Mouse (Mus musculus): Measurements from ENCODE around the gene Cdsn.

Cdsn gene

DNA sequence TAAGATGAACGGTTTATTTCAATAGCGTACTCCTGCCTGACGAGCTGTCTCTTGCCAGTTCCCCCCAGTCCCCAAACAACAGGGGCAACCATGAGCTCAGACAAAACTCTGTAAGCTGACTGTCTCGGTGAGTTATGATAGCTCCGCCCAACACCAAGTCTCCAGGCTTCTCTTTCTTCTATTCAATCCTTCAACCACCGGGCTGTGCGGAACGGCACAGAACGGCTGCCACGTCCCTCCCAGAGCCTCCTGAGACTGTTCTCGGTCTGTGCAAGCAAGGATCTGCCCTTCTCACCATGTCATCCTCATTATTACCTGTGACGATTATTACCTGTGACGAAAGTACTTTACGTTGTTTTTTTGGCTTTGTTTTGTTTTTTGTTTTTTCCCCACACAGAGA, 18.9 kb downstream of the Cdsn start:
- 91% methylated on average over 14 of the region's 14 CpGs for WGBS

DNA sequence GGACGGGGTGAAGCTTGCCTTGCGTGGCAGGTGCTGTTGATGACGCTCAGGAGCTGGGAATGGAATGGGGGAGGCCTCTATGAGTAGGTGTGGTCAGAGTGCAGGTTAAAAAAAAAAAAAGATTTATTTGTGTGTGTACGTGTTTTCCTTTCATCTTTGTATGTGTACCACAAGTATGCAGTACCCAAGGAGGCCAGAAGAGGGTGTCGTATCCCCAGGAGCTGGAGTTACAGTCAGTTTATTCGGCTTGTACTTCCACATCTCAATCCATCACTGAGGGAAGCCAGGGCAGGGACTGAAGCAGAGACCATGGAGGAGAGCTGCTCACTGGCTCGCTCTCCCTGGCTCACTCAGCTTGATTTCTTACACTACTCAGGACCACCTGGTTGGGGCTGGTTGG, 19.5 kb downstream of the Cdsn start:
- WGBS, result 99% methylated on average over 7 of the region's 7 CpGs

DNA sequence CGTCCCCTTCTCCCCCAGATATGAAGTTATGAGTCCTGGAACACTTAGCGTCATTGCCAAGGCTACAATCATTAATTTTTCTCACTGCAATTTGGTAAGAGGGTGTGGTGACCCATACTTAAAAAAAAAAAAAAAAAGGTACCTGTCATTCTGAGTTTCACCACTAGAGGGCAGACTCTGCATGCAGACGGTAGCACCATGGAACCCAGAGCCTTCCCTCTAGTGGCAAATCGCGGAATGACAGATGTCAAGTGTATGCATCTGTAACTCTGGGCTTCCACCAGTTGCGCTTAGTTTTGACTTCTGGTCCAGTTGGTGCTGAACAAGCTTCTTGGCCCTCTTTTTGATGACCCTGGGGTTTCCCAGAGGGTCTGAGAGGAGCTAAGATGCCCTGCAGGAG, 26.3 kb downstream of the Cdsn start:
- 19% methylated on average over 6 of the region's 6 CpGs for WGBS

DNA sequence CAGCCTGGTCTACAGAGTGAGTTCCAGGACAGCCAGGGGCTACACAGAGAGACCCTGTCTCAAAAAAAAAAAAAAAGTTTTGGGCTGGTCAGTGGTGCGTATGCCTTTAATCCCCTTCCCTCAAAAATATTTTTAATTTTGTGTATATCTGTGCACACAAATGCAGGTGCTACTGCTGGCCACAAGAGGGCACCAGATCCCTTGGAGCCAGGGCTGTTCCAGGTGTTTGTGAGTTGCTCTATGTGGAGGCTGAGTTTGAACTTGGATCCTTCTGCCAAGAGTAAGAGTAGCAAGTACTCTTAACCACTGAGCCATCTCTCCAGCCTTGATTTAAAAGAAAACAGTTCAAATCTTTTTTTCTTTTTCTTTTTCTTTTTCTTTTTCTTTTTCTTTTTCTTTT, 31.0 kb downstream of the Cdsn start:
- WGBS, result 95% methylated on average over 1 of the region's 1 CpGs

DNA sequence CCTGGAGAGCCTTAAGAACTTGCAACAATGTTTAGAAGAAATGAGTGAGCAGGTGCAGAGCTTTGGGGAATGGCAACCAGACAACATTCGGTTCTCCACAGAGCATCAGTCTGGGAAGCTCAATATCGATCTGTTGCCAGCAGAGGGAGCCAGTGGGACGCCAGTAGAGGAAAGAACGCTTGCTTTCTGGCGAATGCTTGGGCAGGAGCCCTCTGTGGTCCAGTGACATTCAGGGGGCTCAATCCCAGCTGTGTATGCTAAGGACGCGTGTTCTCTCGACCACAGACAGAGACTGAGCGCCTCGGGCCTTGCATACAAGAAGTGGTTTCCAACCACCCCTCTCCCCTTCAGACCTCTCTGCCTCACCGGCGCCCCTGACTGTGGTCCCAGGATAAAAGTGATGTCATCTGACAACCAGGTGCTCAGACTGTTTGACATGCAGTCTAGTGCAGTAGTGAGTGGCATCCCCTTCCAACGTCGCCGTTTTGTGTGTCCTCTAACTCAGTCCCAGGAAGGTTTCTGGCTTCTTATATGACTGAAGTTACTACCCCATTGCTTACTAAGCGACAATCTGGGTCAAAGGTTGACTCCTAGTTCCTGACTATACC, 32.5 kb downstream of the Cdsn start:
- 16% methylated on average over 16 of the region's 16 CpGs for WGBS

DNA sequence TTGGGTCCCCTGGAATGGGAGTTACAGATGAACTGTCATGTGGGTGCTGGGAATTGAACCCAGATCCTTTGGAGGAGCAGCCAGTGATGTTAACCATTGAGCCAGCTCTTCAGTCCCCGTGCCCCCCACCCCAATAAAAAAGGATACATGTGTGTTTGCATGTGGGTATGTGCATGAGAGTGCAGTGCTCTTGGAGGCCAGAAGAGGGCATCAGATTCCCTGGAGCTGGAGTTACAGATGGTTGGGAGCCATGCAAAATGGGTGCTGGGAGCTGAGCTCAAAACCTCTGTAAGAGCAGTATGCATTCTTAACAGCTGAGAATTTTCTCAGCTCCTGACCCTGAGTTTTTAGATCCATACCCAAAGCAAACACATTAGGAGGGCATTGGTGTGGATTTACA, 35.4 kb downstream of the Cdsn start:
- WGBS, result 88% methylated on average over 1 of the region's 1 CpGs

DNA sequence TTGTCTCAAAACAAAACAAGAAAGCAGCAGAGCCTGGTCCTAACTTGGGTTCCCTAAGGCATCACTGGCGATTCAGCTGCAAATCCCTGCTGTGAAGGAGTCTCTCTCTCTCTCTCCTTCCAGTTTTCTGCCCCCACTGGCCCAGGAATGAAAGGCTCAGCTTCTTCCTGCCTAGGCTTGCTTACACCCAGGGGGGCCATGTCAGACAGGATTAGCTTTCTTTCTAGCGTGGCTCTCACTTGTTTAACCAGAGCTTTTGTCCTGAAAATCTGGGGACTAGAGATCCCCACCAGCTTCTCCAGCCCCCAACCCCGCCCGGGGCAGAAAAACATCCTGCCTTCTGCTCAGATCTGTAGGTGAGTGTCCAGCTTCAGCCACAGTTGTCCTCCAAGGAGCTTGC, 36.5 kb downstream of the Cdsn start:
- WGBS, result 42% methylated on average over 4 of the region's 4 CpGs

DNA sequence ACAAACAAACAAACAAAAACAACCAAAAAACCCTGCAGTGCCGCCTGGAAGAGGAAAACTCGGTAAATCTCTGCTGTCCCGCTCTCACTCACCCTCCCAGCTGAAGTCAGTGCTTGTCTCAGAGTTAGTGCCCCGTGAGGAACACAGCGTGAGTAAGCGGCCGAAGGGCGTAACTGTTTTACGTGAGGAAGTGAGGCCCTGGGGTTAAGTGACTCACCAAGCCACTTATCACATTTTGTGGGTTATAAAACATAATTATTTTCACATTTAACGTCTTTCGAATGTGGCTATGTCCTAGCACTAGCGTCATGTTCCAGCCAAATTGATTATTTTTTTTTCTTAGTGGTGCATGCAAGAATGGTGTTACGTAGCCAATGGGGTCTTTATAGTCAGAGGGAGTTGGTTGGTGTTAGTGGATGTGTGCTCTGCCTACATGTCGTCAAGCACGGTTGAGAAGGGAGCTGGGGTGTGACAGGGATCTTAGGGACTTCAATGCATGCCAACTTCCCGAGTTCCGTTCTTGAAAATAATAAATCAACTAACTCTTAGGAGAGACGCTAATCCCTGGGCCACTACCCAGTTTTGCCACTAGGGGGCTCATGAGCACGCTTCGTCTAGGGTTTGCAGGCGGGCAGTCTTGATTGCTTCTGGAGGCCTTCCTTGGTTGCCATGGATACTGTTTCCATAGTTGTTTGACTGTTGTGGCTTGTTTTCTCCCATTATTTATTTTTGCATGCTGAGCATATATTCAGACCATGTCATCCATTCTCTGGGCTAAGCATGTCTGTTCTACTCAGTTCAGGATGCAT, 38.7 kb downstream of the Cdsn start:
- 44% methylated on average over 21 of the region's 21 CpGs for WGBS

DNA sequence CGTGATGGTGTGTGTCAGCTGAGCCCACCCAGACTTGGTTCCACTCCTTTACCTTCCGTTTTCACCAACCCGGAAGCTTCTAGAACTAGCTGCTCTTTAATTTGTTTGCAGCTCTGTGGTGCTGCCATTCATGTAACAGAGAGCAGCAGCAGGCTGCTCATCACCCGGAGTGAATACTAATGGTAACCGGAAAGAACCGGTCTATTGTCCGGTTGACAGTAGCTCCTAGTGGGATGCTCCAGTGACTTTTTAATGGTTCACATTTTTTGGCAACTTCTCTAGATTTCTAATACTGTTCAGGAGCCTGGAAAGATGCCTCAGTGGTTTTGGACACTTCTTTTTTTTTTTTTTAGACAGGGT, 39.3 kb downstream of the Cdsn start:
- WGBS, result 47% methylated on average over 7 of the region's 7 CpGs

DNA sequence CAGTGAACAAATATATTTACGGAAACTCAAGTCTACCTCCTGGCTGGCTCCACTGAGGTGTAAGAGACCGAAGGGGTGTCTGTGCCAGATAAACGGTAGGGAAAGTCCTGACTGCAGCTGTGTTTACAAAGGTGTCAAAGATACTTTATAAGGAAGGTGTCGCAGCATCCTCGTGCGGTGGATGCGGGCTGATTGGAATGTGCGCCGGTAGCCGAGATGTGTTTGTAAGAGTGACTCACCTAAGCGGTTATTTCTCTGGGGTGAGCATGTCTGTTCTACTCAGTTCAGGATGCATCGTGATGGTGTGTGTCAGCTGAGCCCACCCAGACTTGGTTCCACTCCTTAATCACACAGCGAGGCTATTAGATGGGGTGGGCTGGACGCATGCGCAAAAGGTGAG, 39.8 kb downstream of the Cdsn start:
- WGBS, result 88% methylated on average over 15 of the region's 15 CpGs

DNA sequence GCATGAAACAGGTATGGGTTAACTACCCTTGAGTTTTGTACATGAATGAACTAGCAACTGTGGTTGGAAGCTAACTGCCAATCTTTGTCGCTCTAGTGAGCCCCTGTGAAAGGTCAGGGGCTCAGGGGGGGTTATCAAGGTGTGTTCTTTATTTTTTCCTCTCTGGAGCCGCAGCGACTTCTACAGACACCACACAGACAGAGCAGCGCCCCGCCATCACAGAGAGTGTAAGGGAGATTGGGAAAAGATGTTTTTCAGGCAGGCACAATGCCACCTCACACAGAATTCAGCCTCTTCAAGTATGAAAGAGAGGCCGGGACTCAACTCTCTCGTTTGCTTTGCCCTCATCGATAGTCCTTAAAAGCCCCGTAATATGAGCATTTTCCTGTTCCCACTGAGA, 40.2 kb downstream of the Cdsn start:
- 84% methylated on average over 9 of the region's 9 CpGs for WGBS

DNA sequence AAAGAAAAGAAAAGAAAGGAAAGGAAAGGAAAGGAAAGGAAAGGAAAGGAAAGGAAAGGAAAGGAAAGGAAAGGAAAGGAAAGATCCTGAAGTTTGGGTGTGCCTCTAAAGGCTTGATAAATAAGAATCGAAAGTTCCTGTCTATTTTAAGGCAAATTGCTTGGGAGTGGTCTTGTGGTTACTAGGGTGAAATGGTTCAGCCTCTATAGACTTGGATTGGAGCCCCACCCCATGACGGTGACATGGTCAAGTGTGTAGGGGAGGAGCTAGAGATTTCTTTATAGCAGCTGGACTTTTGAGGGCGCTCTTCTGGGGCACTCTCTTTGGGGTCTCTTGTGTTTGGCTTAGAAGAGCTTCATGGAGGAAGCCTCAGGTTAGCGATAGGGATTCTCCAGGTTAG, 41.9 kb downstream of the Cdsn start:
- WGBS, result 44% methylated on average over 4 of the region's 4 CpGs

DNA sequence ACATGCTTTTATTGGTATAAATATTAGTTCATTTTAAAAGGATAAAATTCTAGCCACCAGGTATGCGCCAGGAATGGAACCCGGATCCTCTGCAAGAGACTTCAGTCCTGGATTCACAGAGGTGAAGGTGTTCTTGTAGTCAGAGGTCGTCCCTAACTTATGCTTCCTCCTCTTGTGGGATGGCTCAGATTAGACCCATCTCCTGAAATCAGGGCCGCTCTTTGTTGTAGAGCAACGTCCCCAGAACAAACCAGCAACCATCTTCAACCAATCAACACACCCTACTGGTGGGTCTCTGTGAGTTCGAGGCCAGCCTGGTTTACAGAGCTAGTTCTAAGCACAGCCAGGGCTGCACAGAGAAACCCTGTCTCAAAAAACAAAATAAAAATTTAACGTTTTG, 42.5 kb downstream of the Cdsn start:
- WGBS, result 88% methylated on average over 7 of the region's 7 CpGs

DNA sequence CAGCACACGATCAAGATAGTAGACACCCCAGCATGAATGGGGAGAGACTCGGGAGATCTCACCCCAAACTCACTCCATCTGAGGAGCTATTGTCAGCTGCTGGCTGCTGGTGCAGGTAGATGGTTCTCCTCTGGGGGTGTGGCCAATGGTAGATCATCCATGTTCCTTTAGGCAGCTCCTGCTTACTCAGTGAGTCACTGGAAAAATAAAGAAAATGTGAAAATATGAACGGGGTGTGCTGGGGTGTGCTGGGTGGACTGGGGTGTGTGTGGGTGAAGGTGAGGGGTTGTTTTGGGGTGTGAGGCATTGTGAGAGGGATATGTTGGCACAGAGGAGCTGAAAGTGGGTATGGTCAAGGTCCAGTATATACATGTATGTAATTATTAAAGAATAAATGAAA, 45.5 kb downstream of the Cdsn start:
- WGBS, result 91% methylated on average over 3 of the region's 3 CpGs

DNA sequence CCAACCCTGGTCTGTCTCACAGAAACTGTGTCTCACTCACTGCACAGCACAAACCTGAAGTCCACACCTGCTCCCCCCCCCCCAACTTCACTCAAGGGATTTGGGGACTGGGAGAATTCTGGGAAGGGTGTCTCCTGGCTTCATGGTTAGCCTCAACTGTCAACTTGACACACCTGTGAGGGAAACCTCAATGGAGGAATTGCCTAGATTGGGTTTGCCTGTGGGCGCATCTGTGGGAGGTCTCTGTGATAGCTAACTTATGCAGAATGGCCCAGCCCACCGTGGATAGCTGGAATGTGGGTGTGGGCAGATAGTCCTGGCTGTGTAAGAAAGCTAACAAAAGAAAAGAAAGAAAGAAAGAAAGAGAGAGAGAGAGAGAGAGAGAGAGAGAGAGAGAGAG, 49.3 kb downstream of the Cdsn start, which contains the start of gene Sfta2:
TSS of gene Sfta2 (plus strand) at position 301 of the 400 bp plus-strand sequence.
- 62% methylated on average over 2 of the region's 2 CpGs for WGBS

DNA sequence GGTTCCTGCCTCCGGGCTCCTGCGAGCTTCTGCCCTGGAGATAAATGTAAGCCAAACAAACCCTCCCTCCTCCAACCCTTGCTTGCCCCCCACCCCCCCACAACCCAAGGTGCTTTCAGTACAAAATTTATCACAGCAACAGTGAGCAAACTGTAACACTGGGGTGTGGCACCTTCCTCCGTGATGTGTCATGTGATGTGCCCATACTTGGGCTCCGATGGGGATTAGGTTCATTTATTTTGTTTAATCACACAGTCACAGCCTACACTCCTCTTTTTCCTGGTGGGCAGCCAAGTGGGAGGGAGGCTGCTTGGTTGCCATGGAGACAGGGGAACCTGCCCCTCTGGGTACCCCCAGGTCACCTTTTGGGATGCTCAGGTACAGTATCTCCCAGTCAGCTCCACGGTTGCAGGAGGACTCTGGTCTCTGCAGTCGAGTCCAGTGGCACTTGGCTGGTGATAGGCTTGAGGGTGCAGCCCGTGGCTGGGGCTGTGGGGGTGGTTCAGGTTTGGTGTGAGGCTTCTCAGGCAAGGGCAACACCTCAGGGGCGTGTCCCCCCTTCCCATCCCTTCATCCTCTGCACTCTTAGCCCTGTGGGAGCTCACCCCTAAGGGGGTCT, 49.9 kb downstream of the Cdsn start:
- 39% methylated on average over 8 of the region's 8 CpGs for WGBS

Measured in cerebral cortex, adult 2 months (tissue).